Mouse (Mus musculus): Measurements from ENCODE around the gene Rapgef6. TPM values are rescaled to one million over a fixed set of nuclear protein-coding genes. Genes with fewer than 3 reads are reported as not detected.

Rapgef6 gene
- total and polyA plus RNA-seq, 3 experiments, result 11.2 to 15.9 (median 14.6) TPM

GRCm38 (mm10) chr11:54739012-54739750 is 216.5 kb downstream of the Rapgef6 start:
- Histone ChIP-seq H3K27me3 (ENCODE audit: control insufficient read depth, insufficient read depth, low read length) (no peaks in the 10 kb centered on the region), H3K79me2 (replicated peaks; ENCODE audit: control insufficient read depth, insufficient read depth, low read length) (no peaks in the 10 kb centered on the region), H3K27ac (no peak overlapping the region), H3K4me3 (no peak overlapping the region), H3K9ac (ENCODE audit: low read depth, low read length) (no peak overlapping the region), H3K36me3 (ENCODE audit: control insufficient read depth, insufficient read depth, low read length) (no peaks in the 10 kb centered on the region), H3K4me1 (ENCODE audit: control insufficient read depth, insufficient read depth, low read length) (no peaks in the 10 kb centered on the region)
- WGBS, result 93% methylated on average over 4 of the region's 4 CpGs
- intact Hi-C loops (cut with DNase I), result no loop called here
- TF ChIP-seq CTCF (IDR thresholded peaks at IDR 0.05) (no peak), POLR2A (IDR thresholded peaks at IDR 0.05; ENCODE audit: insufficient read depth, low read depth, low read length) (no peak), EP300 (IDR thresholded peaks at IDR 0.05; ENCODE audit: insufficient read depth, low read depth, low read length) (no peak)
- DNase-seq, result no peak

GRCm38 (mm10) chr11:54741330-54741729 is 218.7 kb downstream of the Rapgef6 start:
- H3K79me2 ChIP-seq (replicated peaks; ENCODE audit: control insufficient read depth, insufficient read depth, low read length), result no peaks in the 10 kb centered on the region
- DNase-seq, result no peak
- H3K9ac ChIP-seq (ENCODE audit: low read depth, low read length), result no peak overlapping the region
- intact Hi-C loops (cut with DNase I), result no loop called here
- H3K27ac ChIP-seq, result no peak overlapping the region
- H3K36me3 ChIP-seq (ENCODE audit: control insufficient read depth, insufficient read depth, low read length), result no peaks in the 10 kb centered on the region
- H3K27me3 ChIP-seq (ENCODE audit: control insufficient read depth, insufficient read depth, low read length), result no peaks in the 10 kb centered on the region
- no peak for TF ChIP-seq EP300 (IDR thresholded peaks at IDR 0.05; ENCODE audit: insufficient read depth, low read depth, low read length)
- no peaks in the 10 kb centered on the region for H3K4me1 ChIP-seq (ENCODE audit: control insufficient read depth, insufficient read depth, low read length)
- WGBS, result 96% methylated on average over 2 of the region's 2 CpGs
- no peak overlapping the region for H3K4me3 ChIP-seq

GRCm38 (mm10) chr11:54744231-54744630 is 221.6 kb downstream of the Rapgef6 start:
- DNase-seq, result no peak
- intact Hi-C loops (cut with DNase I), result no loop called here
- TF ChIP-seq EP300 (IDR thresholded peaks at IDR 0.05; ENCODE audit: insufficient read depth, low read depth, low read length) (no peak), POLR2A (IDR thresholded peaks at IDR 0.05; ENCODE audit: insufficient read depth, low read depth, low read length) (no peak), CTCF (IDR thresholded peaks at IDR 0.05) (no peak)
- Histone ChIP-seq H3K27me3 (ENCODE audit: control insufficient read depth, insufficient read depth, low read length) (no peaks in the 10 kb centered on the region), H3K36me3 (ENCODE audit: control insufficient read depth, insufficient read depth, low read length) (no peaks in the 10 kb centered on the region), H3K27ac (no peak overlapping the region), H3K79me2 (replicated peaks; ENCODE audit: control insufficient read depth, insufficient read depth, low read length) (no peaks in the 10 kb centered on the region), H3K4me3 (no peak overlapping the region), H3K4me1 (ENCODE audit: control insufficient read depth, insufficient read depth, low read length) (no peaks in the 10 kb centered on the region; the same call in 1 of the 2 replicates), H3K9ac (ENCODE audit: low read depth, low read length) (no peak overlapping the region)
- WGBS, result 84% methylated on average over 1 of the region's 1 CpGs

Small RNAs within 50 kb of the gene (microRNA-seq; reads per million reads assigned to microRNA genes)
- 0 reads per million in 2 experiments for gene Gm26116

Other genes with a start within 250 kb of the Rapgef6 start
- 1 to 10 TPM; 6.0 to 7.2 TPM for gene Acsl6, start 219.0 kb upstream of the Rapgef6 start, total RNA-seq (2021)
- 5.7 and 7.0 TPM in 2 replicates for gene Acsl6, start 219.0 kb upstream of the Rapgef6 start, polyA plus RNA-seq (2012; rRNA removed)
- not detected for gene Meikin, start 152.2 kb upstream of the Rapgef6 start, total RNA-seq (2021)
- not detected in 2 replicates for gene Meikin, start 152.2 kb upstream of the Rapgef6 start, polyA plus RNA-seq (2012; rRNA removed)
- gene Fnip1, start 84.6 kb upstream of the Rapgef6 start, total RNA-seq (2021), result 10 to 100 TPM; 30.4 to 42.9 TPM
- gene Fnip1, start 84.6 kb upstream of the Rapgef6 start, polyA plus RNA-seq (2012; rRNA removed), result 4.8 and 11.4 TPM in 2 replicates

All from heart, adult 2 months (tissue).